Mouse (Mus musculus): ENCODE measurements around the gene Asic3.

Asic3 gene

DNA sequence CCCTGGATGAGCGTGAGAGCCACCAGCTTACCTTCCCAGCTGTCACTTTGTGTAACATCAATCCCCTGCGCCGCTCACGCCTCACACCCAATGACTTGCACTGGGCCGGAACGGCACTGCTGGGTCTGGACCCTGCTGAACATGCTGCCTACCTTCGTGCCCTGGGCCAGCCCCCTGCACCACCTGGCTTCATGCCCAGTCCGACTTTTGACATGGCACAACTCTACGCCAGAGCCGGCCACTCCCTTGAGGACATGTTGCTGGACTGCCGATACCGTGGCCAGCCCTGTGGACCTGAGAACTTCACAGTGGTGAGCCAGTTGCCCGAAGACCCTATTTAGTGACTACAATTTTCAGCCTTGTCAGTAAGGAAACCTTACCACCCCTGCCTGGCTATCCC, 746 bp downstream of the Asic3 start:
- in situ Hi-C loops (cut with MboI, MseI), result no loop called here

DNA sequence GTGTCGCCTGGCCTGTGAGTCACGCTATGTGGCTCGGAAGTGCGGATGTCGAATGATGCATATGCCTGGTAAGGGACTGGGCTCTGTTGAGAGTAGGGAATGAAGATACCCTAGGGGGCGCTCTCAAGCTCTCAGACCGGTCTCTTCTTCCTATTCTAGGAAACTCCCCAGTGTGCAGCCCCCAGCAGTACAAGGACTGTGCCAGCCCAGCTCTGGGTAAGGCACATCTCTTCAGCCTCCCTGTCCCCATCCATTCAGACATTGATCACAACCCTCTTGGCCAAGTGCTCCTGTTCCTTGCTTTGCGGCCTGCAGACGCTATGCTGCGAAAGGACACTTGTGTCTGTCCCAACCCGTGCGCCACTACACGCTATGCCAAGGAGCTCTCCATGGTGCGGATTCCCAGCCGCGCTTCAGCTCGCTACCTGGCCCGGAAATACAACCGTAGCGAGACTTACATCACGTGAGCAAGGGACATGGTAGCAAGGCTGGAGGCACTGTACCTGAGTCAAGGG, 3.1 kb downstream of the Asic3 start:
- in situ Hi-C loops (cut with MboI, MseI), result no loop called here

DNA sequence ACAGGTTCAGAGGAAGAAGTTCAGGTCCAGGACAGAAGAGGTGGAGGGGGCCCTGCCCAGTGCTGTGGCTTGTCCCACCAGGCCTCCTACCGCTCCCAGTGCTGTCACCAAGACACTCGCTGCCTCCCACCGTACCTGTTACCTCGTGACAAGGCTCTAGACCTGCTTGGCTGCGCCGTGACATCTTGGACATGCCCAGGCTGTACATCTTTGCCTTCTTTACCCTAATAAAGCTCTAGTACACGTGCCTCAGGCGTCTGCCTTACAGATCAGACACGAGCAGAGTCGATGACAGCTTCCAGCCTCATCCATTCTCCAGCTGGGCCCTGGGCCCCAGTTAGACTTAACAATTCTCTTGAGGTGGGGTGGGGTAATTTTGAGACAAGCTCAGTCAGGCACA, 4.4 kb downstream of the Asic3 start:
- in situ Hi-C loops (cut with MboI, MseI), result no loop called here

DNA sequence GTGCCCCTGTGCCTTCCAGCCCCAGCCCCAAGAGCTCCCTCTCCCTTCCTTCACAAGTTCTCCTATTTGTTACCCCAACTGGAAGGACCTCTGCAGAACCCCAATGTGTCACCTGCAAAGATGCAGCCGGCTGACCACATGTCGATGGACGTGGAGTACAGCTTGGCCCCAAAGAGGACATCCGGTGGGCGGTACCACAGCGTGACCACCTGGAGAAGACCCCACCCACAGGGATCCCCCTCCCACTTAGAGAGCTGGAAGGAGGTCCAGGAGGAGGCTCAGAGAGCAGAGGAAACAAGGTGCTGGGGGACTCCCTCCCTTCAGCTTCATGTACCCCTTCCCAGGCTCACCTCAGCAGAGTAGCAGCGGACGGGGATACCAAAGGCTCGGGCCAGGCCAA, 7.2 kb downstream of the Asic3 start:
- in situ Hi-C loops (cut with MboI, MseI), result no loop called here

DNA sequence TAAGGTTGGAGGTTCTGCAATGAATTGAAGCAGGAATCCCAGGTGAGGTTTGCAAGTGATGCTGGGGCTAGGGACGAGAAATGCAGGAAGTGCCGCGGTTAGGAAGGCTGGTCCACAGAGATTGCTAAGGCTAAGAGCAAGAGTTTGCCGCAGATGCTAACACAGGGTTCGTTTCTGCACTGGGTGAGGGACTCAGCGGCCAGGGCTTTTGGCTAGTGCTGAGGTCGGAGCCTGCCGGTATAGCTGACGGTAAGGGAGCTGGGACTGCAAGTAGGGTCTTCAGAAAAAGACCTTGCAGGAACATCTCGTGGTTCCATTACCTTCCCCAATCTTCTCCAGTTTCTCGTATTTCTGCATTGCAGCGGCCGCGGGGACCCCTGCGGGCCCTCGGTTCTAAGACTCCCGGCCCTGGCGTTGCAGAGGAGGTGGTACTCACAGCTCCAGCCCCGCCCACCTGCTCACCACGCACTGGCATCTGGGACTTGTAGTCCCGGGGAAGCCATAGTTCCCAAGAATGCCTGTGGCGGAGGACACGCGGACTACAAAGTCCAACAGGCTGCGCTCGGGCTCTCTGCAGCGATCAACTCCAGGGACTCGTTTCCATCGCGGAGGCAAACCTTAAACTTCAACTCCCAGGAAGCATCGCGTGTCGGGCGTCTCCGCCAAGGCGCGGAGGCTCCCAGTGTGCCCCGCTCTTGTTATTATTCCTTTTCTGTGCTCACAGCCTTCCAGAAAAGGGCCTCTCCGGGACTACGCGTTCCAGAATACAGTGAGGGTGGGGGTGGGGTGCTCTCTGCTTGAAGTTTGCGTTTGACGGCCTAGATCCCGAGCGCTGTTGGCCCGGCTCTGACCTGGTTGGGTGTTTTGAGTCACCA, 10.2 kb downstream of the Asic3 start, which contains the start of the genes Cdk5 and Slc4a2:
Gene Cdk5, minus strand, starts transcription at position 402 of the 875 bp plus-strand sequence.
Gene Slc4a2, plus strand, starts transcription at position 709 of the 875 bp plus-strand sequence.
- in situ Hi-C loops (cut with MboI, MseI), result no loop called here

DNA sequence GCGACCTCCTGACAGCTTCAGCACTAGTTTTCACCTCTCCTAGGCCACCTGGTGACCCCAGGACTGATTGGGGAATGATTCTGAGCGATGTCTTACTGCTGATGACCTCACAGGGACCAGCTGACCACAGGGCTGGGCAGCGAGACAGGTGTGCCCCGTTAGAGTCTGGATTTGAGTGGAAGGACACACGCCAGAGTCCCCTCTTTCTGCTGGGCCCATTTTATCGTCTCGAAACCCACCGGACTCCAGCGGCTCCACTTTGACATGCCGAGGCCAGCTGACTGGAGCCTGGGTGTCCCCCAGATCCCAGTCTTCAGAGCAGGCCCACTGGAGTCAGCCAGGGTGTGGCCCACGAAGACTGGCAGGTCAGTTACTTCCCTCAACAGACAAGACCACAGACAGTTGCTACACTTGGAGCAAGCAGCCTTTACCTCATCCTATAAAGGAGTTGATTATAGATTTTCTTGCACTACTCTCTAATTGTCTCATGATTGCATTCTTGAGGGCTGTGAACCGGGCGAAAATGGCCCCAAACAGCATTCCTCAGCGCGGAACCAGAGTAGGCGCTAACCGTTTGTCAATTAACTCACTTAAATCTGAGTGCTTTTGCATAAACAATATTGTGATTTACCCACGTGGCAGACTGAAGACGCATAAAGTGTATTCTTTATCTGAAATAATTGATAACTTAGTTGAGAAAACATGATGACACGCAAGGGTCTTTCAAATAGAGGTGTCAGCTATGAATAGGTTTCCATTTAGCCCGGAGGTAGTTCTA, 11.0 kb downstream of the Asic3 start:
- in situ Hi-C loops (cut with MboI, MseI), result no loop called here

DNA sequence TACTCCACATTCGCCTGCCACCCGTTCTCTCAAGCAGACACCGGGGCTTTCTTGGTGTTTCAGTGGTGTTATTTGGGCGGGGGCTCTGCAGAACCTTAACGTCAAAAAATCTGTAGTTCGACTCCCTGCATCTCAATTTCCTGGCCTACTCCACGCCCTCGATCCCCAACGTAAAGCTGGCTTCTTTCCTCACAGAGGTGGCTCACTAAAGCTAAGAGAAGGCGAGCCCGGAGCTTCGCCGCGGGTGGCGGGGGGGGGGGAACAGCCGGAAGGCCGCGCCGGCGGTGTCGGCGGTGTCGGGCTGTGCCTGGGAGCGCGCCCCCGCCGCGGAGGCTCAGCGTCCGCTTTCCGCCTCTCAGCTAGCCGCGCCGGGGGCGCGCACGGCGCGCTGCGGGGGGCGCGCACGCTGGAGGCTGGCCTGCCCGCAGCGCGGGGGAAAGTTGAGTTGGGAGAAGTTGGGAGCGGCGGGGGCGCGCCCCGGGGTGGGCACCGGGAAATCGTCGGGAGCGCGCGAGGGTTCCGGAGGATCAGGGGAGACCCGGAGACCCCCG, 11.7 kb downstream of the Asic3 start:
- in situ Hi-C loops (cut with MboI, MseI), result no loop called here

DNA sequence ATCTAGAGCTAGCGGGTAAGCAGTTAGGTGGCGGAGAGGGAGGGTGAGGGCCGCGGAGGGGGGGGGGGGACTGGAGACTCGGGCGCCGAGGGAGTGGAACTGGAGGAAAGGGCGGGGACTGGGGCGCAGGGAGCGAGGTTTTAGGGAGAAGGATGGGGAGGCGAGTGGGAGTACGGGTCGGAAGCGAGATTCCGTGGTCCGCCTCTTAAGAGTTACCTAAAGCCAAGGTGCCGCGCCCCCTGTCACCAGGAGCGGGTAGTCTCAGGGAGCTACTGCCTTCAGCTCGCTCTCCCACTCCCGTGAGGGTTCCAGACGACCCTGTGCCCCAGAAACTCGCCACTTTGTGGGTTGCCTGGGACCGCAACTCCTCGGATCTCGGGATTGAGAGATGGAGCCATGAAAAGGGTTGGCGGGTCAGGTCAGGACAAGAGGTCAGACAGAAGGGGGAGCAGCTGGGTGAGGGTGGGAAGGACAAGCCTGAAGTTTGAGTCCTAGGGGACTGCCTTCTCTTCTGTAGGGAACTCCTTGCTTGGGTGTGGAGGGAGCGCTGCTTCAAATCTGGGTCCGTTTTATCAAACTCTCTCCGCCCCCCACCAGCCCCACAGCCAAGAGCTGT, 12.3 kb downstream of the Asic3 start:
- in situ Hi-C loops (cut with MboI, MseI), result no loop called here

DNA sequence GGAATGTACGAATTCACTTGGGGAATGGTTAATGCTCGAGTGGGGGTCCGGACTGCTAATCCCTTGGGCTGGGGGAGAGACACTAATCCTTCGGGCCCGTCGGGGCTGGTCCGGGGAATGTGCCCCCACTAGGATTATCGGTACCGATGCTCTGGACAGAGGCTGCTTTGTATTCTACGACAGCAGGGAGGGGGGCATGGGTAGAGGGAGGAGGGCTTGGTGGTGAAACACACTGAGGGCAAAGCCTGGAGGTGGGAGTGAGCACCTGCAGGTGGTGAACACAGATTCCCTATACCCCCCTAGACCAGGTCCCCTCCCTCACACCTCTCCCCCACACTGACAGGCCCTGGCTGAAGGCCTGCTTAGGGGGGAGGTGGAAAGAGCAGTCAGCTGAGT, 12.8 kb downstream of the Asic3 start:
- in situ Hi-C loops (cut with MboI, MseI), result no loop called here

DNA sequence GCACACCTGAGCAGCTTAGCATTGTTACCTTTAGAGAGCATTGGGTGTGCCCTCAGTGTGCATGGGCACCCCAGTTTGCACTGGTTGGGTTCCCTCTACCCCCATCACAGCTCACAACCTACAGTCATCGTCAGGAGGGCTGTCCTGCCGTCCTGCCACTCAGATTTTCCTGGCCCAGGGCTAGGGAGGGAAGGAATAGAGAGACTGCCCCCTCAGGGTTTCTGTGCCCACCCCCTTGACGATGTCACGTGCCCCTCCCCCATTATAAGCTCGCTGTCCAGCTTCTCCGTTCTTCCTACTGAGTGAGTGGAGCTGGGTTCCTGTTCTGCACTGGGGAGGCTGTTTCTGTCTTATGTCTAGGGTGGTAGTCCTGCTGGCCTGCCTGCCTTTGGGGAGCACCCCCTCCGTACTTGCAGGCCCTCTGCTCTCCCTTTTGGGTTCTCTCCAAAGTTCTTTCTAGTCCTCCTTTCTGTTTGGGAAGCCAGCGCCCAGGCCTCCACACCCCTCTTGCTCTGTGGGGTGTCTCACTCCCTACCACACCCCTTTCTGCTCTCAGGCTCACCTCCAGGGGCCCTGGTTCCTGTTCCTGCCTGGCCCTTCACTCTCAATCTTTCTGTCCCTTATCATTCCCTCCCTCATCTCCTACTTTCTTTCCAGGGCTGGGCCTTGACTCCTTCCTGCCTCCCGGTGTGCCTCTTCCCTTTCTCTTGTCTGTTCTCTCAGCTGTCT, 13.5 kb downstream of the Asic3 start:
- in situ Hi-C loops (cut with MboI, MseI), result no loop called here

DNA sequence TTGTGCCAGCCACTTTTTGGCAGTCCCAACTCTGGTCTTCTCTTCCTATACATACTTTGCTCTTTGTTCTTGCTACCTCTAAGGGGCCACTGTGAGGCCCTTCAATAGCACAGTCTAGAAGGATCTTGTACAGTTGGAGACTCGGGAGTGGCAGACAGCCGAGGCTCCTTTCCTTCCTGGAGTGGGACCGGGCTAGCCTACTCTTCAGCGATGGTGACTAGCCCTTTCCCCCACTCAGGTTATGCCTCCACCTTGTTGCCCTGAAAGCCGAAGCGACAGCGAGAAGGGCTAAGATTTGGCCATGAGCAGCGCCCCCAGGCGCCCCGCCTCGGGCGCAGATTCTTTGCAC, 14.1 kb downstream of the Asic3 start:
- in situ Hi-C loops (cut with MboI, MseI), result no loop called here

DNA sequence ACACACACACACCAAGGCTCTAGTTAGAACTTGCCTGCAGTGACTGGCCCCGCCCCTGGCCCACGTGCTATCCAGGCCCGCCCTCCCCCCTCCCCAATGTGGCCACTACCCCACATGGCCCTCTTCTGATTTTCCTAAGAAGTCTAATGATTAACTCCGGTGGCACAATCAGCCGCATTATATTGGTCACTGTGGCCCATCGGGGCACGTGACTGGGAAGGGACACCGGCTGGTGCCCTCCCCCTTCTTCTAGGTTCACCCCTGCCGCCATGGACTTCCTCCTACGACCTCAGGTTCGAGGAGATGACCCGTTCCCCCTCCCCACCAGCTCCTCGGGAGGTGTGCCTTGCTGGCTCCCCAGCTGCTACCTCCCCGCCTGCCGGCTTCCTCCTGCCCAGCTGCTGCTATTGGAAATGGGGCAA, 14.8 kb downstream of the Asic3 start:
- in situ Hi-C loops (cut with MboI, MseI), result no loop called here

DNA sequence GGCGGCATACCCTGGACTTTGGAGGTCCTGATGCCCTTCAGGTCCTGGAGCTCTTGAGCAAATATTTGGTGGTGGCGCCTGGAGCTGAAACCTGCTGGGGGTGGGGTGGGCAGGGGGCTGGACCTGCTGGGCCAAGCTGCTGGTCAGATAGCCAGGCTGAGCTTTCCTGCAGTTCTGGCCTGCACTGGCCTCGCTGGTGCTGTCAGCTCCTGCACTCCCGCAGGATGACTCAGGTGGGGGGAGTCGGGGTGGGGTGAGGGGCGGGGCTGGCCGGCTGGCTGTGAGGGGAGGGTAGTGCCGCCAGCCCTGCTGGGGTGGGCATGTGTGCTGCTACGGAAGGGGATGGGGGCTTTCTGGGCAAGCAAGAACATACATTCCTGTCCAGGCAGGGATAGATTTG, 15.4 kb downstream of the Asic3 start:
- in situ Hi-C loops (cut with MboI, MseI), result no loop called here

DNA sequence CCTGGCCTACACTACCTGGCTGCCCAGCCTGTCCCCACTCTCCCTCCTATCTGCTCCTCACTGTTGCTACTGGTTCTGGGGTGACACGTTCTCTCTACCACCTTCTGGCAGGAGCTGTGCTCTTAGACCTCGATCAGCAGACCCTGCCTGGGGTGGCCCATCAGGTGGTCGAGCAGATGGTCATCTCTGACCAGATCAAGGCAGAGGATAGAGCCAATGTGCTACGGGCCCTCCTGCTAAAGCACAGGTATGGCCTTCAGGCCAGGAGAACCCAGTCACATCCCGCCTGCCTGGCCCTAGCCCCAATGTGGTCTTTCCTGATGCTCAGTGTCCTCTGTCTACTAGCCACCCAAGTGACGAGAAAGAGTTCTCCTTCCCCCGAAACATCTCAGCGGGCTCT, 20.8 kb downstream of the Asic3 start:
- in situ Hi-C loops (cut with MboI, MseI), result no loop called here

DNA sequence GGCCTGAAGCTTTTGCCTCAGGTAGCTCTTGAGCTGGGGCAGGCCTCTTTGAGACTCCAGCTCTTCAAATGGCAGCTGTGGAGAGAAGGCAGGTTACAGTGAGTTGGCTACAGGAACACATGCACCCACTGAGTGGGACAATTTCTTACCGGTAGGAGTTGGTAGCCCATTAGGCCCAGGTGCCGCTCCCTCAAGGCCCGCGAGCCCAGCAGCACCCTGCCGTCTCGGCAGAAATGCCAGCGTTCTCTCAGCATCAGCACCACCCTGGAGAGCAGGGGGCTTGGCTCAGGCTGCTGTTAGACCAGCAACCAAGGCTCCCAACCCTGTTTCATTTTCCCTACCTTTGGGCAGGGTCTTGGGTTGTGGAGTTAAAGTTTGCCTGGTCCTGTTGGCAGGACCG, 28.0 kb downstream of the Asic3 start:
- in situ Hi-C loops (cut with MboI, MseI), result no loop called here

DNA sequence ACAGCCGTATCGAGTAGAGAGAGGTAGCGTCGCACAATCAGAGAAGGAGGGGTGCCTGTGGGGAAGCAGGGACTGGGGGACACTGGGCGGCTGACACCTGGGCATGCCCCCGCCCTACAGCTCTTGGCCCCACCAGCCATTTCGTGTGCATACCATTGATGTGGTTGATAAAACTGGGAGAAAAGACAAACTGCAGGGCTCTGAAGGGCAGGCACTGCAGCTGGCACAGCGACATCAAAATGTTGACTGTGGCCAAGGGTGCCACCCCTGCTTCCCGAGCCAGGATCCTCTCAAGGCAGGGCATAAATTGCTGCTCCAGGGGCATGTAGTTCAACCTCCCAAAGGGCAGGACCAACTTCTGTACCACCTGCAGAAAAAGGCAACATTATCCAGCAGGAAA, 28.8 kb downstream of the Asic3 start:
- in situ Hi-C loops (cut with MboI, MseI), result no loop called here

DNA sequence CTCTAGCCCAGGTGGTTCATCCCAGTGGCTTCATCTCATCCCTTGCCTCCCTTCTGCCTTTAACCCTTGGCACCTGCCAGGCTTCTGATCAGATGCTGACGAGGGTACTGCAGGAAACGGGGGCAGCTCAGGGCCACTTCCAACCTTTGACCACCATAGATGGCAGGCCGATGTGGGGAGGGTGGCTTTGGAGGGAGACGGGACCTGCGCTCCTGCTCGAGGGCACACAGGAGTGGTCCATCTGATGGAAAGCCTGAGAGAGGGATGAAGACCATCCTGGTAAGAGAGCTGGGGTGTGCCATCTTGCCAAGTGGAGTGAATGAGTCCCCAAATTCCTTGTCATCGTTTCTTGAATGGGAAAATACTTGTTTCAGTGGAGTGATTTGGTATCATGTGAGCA, 30.0 kb downstream of the Asic3 start:
- in situ Hi-C loops (cut with MboI, MseI), result no loop called here

DNA sequence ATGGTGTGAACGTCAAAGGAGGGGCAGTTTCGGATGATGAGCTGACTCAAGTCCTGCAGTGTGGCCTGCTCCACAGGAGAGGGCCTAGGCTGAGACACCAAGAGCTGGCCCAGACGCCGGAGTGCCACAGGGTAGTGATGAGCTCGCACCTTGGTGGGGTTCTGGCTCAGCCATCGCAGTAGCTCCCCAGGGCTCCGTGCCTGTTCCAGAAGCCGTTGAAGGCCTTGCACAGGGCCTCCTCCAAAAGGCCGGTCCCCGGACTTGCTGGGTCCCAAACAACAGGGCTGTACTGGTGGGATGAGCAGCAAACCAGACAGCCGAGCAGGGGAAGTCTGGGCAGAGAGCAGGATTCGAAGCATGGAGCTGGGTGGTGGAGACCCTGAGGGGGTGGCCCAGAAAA, 30.7 kb downstream of the Asic3 start:
- in situ Hi-C loops (cut with MboI, MseI), result no loop called here

DNA sequence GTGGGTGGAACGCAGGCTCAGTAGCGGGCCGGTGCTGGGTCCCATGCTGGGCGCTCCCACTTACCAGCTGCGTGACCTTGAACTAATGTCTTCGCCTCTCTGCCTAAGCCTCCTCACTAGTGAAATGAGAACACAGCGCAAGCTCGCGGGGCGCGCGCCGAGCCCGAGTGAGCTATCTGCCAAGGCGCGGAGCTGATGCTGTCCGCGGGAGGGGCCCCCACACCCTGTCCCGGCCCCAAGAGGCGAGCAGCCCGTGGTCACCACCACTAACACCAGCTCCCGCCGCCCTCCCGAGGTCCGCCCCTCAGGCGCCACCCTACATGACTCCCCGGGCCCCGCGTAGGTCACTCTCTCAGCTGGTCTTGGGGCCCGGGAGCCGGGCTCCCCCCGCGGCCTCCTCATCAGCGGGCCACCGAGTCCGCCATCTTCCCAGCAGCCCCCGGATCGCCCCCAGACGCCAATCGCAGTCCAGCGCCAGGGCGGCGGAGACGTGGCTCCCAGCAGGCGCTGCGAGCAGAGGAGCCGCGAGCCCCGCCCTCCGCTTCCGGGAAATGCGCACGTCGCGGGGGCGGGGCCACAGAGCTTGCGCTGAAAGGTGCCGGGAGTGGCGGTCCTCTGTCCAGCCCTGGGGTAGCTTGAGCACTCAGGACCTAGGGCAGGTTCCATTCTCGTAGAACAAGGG, 31.7 kb downstream of the Asic3 start, which contains the start of gene Fastk:
Gene Fastk, minus strand, starts transcription at position 542 of the 682 bp plus-strand sequence.
- in situ Hi-C loops (cut with MboI, MseI), result loop anchor here (5.0 kb wide), 1 partner anchor 598 kb away; no protein-coding TSS in a partner anchor

DNA sequence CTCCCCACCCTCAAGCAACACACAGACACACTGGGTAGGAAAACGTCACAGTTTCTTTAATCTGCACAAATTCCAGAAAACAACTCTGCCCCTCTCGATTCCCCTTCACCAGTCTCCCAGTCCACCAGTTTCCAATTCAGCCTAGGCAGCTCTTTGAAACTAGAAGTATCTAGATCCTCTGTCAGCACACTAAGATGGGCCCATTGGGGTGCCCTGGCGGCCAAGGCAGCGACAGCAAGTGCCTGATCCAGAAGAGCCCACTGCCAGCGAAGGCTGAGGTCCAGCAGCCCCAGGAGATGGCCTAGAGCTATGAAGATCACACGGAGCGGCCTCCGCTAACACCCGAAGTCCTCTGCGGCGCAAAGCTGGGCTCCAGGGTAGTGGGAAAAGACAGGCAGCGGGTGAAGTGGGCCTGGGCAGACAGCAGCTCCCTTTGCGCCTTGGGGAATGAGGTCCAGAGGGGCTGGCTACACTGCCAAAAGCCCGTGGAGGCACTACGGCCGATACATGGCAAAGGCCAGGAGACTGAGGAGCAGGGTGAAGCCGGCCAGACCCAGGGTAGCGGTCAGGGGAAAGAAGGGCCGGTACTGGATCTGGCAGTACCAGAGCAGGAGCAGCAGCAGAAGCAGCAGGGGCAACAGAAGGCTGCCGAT, 32.4 kb downstream of the Asic3 start:
- in situ Hi-C loops (cut with MboI, MseI), result loop anchor here (5.0 kb wide), 1 partner anchor 598 kb away; no protein-coding TSS in a partner anchor

Measured in T-helper 1 cell (primary cell).